Mouse (Mus musculus) CH12.LX (cell line): Measurements from ENCODE around the gene Kyat3. TPM values are rescaled to one million over a fixed set of nuclear protein-coding genes. Genes with fewer than 3 reads are reported as not detected.

ENCODE experiments used
- DNase-seq: peaks from one replicate; pipeline ENCODE4 v3.0.0-alpha.2; 2013; ENCODE audit errors: extremely low read depth
- H3K27ac ChIP-seq: 2 replicates; pipeline ENCODE4 v1.5.1; 2012; ENCODE audit warnings: low read depth, mild to moderate bottlenecking, control low read depth, moderate library complexity; ENCODE audit not compliant: insufficient read depth
- H3K27me3 ChIP-seq: replicated peaks from 2 replicates; pipeline ENCODE3; 2012; ENCODE audit warnings: inconsistent platforms
- H3K36me3 ChIP-seq, 2 experiments: replicated peaks in 1 of 2; 2 replicates each; pipeline versions ENCODE3 to v1.6.1; 2012; ENCODE audit warnings: inconsistent platforms in 1 of 2, low read length in 1 of 2, mild to moderate bottlenecking in 1 of 2, mixed read lengths in 1 of 2, moderate library complexity in 1 of 2; ENCODE audit not compliant: control insufficient read depth in 1 of 2, insufficient read depth in 1 of 2
- H3K4me1 ChIP-seq, 2 experiments: 2 replicates each; pipeline ENCODE4 v1.6.1; 2012; ENCODE audit warnings: inconsistent platforms in 1 of 2, moderate library complexity in 1 of 2; ENCODE audit not compliant: insufficient read depth in 2 of 2, control insufficient read depth in 1 of 2
- H3K4me2 ChIP-seq: 2 replicates; pipeline ENCODE4 v1.6.1; 2012; ENCODE audit warnings: low read depth, mild to moderate bottlenecking, control low read depth; ENCODE audit not compliant: poor library complexity, insufficient read depth, severe bottlenecking
- H3K4me3 ChIP-seq, 3 experiments: fragments of 150-350 bp in 1 of 3; sonication (generic) in 1 of 3; replicated peaks in 1 of 3; 2 replicates each; pipeline versions ENCODE3 to v1.5.1; 2011 to 2012; ENCODE audit warnings: low read depth in 2 of 3, low read length in 2 of 3, mild to moderate bottlenecking in 2 of 3, moderate library complexity in 2 of 3, control low read depth in 1 of 3, improper control_type of control experiment in 1 of 3, inconsistent platforms in 1 of 3, mixed read lengths in 1 of 3; ENCODE audit not compliant: poor library complexity in 1 of 3
- H3K79me2 ChIP-seq: replicated peaks from 2 replicates; pipeline ENCODE4 v1.6.1; 2012; ENCODE audit warnings: mild to moderate bottlenecking, moderate library complexity; ENCODE audit not compliant: control insufficient read depth, poor library complexity, insufficient read depth, severe bottlenecking; ENCODE audit errors: extremely low read depth
- H3K9ac ChIP-seq: 2 replicates; pipeline ENCODE4 v1.6.1; 2012; ENCODE audit warnings: low read depth, mild to moderate bottlenecking, control low read depth, moderate library complexity; ENCODE audit not compliant: insufficient read depth
- H3K9me3 ChIP-seq: replicated peaks from 2 replicates; pipeline ENCODE3; 2012; ENCODE audit warnings: low read length, inconsistent platforms, mixed read lengths
- BHLHE40 ChIP-seq: IDR thresholded peaks from 2 replicates; pipeline ENCODE4 v1.6.1; 2011; ENCODE audit warnings: mild to moderate bottlenecking, low read depth, low read length, improper control_type of control experiment
- CHD1 ChIP-seq: IDR thresholded peaks from 2 replicates; pipeline ENCODE4 v1.6.1; 2012; ENCODE audit warnings: low read depth, low read length, improper control_type of control experiment, inconsistent platforms
- CHD2 ChIP-seq: IDR thresholded peaks from 2 replicates; pipeline ENCODE4 v1.6.1; 2011; ENCODE audit warnings: low read length, improper control_type of control experiment
- ELF1 ChIP-seq: IDR thresholded peaks from 2 replicates; pipeline ENCODE4 v1.6.1; 2014; ENCODE audit warnings: low read depth, mild to moderate bottlenecking, inconsistent platforms, low read length, improper control_type of control experiment
- IRF4 ChIP-seq: IDR thresholded peaks from 2 replicates; pipeline ENCODE4 v1.6.1; 2014; ENCODE audit warnings: low read depth, mild to moderate bottlenecking, inconsistent platforms, low read length, improper control_type of control experiment
- JUN ChIP-seq: IDR thresholded peaks from 2 replicates; pipeline ENCODE4 v1.6.1; 2011; ENCODE audit warnings: low read depth, mild to moderate bottlenecking, low read length, improper control_type of control experiment, moderate library complexity; ENCODE audit not compliant: insufficient read depth
- JUND ChIP-seq: conservative IDR thresholded peaks from 2 replicates; pipeline ENCODE4 v1.6.1; 2011; ENCODE audit warnings: low read depth, low read length, improper control_type of control experiment
- MAFK ChIP-seq: IDR thresholded peaks from 2 replicates; pipeline ENCODE4 v1.6.1; 2011; ENCODE audit warnings: low read length, improper control_type of control experiment; ENCODE audit not compliant: insufficient replicate concordance
- MAZ ChIP-seq: IDR thresholded peaks from 2 replicates; pipeline ENCODE4 v1.6.1; 2012; ENCODE audit warnings: low read depth, mild to moderate bottlenecking, inconsistent platforms, low read length, improper control_type of control experiment, moderate library complexity
- PAX5 ChIP-seq: IDR thresholded peaks from 2 replicates; pipeline ENCODE4 v1.6.1; 2012; ENCODE audit warnings: low read length, inconsistent platforms, mixed read lengths
- POLR2A ChIP-seq: IDR thresholded peaks from 2 replicates; pipeline ENCODE4 v1.6.1; 2011; ENCODE audit warnings: low read depth, mild to moderate bottlenecking, improper control_type of control experiment, low read length
- POLR2AphosphoS2 ChIP-seq: IDR thresholded peaks from 2 replicates; pipeline ENCODE4 v1.6.1; 2011; ENCODE audit warnings: low read depth, low read length, improper control_type of control experiment
- RAD21 ChIP-seq: IDR thresholded peaks from 2 replicates; pipeline ENCODE4 v1.6.1; 2011; ENCODE audit warnings: low read depth, mild to moderate bottlenecking, low read length, improper control_type of control experiment, moderate library complexity
- RCOR1 ChIP-seq: conservative IDR thresholded peaks from 2 replicates; pipeline ENCODE4 v1.6.1; 2012; ENCODE audit warnings: low read depth, mild to moderate bottlenecking, inconsistent platforms, low read length, improper control_type of control experiment
- ZMIZ1 ChIP-seq: IDR thresholded peaks from 2 replicates; pipeline ENCODE4 v1.6.1; 2012; ENCODE audit warnings: low read depth, mild to moderate bottlenecking, inconsistent platforms, low read length, improper control_type of control experiment
- ZNF384 ChIP-seq: IDR thresholded peaks from 2 replicates; pipeline ENCODE4 v1.6.1; 2012; ENCODE audit warnings: low read depth, low read length, improper control_type of control experiment, inconsistent platforms
- dilution Hi-C: fragments of 300-500 bp; cut with MboI; formaldehyde crosslinking; loops from 2 replicates; pipeline ENCODE4 v1.14.3; 2020; ENCODE audit warnings: low sequenced_read_pairs; ENCODE audit not compliant: extremely low pct_unique_long_range_greater_than_20kb, extremely low pct_ligation_motif_present
- in situ Hi-C: fragments of 300-500 bp; cut with MboI; formaldehyde crosslinking; loops from 3 replicates; pipeline ENCODE4 v1.14.3; 2019; ENCODE audit warnings: low sequenced_read_pairs, low pct_ligation_motif_present, low pct_unique_long_range_greater_than_20kb, mixed read lengths
- polyA plus RNA-seq: library from polyadenylated mRNA; unstranded; fragments of >175 nt; gene quantifications from 2 replicates; pipeline ENCODE4 v1.2.1, GENCODE M21; 2012; ENCODE audit warnings: low read depth; ENCODE audit not compliant: insufficient read length
- total RNA-seq, 2 experiments: library from RNA; depleted of rRNA; stranded (reverse); fragments of 300-350 nt in 1 of 2; fragments of >200 nt in 1 of 2; gene quantifications; 2 replicates each; pipeline ENCODE4 v1.2.3; 2012 to 2014

The Kyat3 gene
- total and polyA plus RNA-seq, 3 experiments: 43.3 to 122 (median 86.1) TPM

GRCm38 (mm10) chr3:142764995-142765777 lies 64.3 kb downstream of the Kyat3 start, which contains the start of gene Gtf2b (continued):
- TF ChIP-seq PAX5: no peak

GRCm38 (mm10) chr3:142765778-142766165 lies 64.9 kb downstream of the Kyat3 start:
- Histone ChIP-seq H3K9ac (peak overlapping the region; percentile 84), H3K4me2 (peak overlapping the region; percentile 97), H3K9me3 (no peaks in the 10 kb centered on the region), H3K27me3 (no peaks in the 10 kb centered on the region)
- DNase-seq: peak; percentile 30
- in situ Hi-C loops (no loop called here), dilution Hi-C loops (no loop called here)
- TF ChIP-seq ZNF384 (peak; percentile 68), CHD1 (peak; percentile 40), POLR2AphosphoS2 (no peak), RAD21 (no peak), MAZ (0 out of 2 replicates have a peak, but pooled peaks have one; percentile 21), BHLHE40 (no peak)
- TF ChIP-seq, all 38 proteins: peak for 3
- Histone ChIP-seq H3K4me3 (peak overlapping the region; percentile 70 to 99 (median 77)), H3K4me1 (peaks cover 11 to 51% of the 10 kb centered on the region in 2 experiments), H3K79me2 (peaks cover 51% of the 10 kb centered on the region), H3K36me3 (peaks cover under 1 to 24% of the 10 kb centered on the region in 2 experiments), H3K27ac (no peak overlapping the region)

GRCm38 (mm10) chr3:142768498-142768897 lies 67.6 kb downstream of the Kyat3 start:
- H3K4me3 ChIP-seq: no peak overlapping the region
- no peak for TF ChIP-seq ELF1
- TF ChIP-seq RCOR1: no peak
- no peak for TF ChIP-seq JUN
- TF ChIP-seq MAFK: no peak
- no peak for TF ChIP-seq PAX5
- TF ChIP-seq POLR2A: no peak
- no peak for TF ChIP-seq ZMIZ1
- TF ChIP-seq JUND: no peak
- no peak for TF ChIP-seq CHD2
- no peak for TF ChIP-seq IRF4
- TF ChIP-seq CHD1: no peak
- no peak overlapping the region for H3K27ac ChIP-seq
- H3K4me2 ChIP-seq: no peak overlapping the region
- H3K36me3 ChIP-seq: peaks cover 18 to 49% of the 10 kb centered on the region in 2 experiments
- H3K4me1 ChIP-seq: peaks cover 14 to 65% of the 10 kb centered on the region in 2 experiments
- H3K79me2 ChIP-seq: peaks cover 62% of the 10 kb centered on the region
- in situ Hi-C loops: no loop called here
- no peaks in the 10 kb centered on the region for H3K9me3 ChIP-seq
- no peak for DNase-seq
- no peak overlapping the region for H3K9ac ChIP-seq
- no peaks in the 10 kb centered on the region for H3K27me3 ChIP-seq
- dilution Hi-C loops: no loop called here
